Comparison of ENCODE assay signal across 8 mouse cellular contexts in the genomic region with DNA sequence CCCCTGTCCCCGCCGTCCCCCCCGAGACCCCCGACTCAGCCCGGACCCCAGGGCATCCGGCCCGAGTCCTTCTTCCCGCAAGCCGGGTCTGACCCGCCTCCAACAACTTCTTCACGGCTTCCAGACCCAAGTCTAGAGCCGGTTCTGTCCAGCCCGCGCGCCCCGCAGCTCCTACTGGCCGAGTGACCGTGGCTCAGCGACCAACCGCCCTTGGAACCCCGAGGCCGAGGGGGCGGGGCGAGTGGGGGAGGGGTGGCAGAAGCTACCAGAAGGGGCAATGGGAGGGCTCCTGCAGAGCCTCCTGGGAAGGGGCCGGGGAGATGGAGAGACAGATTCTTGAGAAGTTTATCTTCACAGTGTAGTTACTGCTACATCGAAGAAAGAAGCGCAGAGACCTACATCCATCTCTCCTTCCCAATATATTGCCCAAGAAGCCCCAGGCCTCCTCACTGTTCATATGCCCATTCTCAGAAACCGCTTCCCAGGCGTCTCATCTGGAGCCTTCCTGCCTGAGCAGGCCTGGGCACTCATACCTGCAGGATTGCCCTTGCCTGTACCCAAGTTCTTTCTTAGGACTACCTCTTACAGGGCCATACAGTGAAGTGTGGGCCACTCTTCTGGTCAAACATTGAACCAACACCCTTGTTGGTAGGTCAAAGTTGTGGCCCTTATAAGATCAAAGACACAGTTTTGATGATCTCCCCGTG. TPM values are rescaled to one million over a fixed set of nuclear protein-coding genes. Genes with fewer than 3 reads are reported as not detected.
DNase-seq lines count a peak whose midpoint lies in the region; ATAC-seq and TF ChIP-seq lines count a peak whose summit lies in the region.

No protein-coding gene starts in this region.

- H3K4me3 ChIP-seq in ES-Bruce4 (ENCODE audit: low read depth, low read length), result peak overlapping the region; percentile 61; the same call in 1 of the 2 replicates
- H3K4me3 ChIP-seq in midbrain, embryonic 12.5 days, result peak overlapping the region; percentile 57

- WGBS in midbrain, embryonic 12.5 days, result 11% methylated on average over 30 of the region's 30 CpGs

- peak; percentile 43 for DNase-seq in ZHBTc4 (ENCODE audit: low read depth, low spot score)
- DNase-seq in embryo, embryonic 9.5 days (ENCODE audit: extremely low spot score), result peak; percentile 83
- DNase-seq in heart, postnatal 10 days, result peak; percentile 17 to 47
- peak; percentile 42 to 68 for DNase-seq in kidney, postnatal 36 days
- peak; percentile 26 for DNase-seq in urinary bladder, adult 2 months (ENCODE audit: low spot score)
- DNase-seq in left cerebral cortex, adult 8-10 months (ENCODE audit: low spot score in 2 of 2), result no peak

- H3K4me1 ChIP-seq in ES-Bruce4 (ENCODE audit: control insufficient read depth, insufficient read depth, low read length), result peaks cover 2% of the 10 kb centered on the region
- H3K4me1 ChIP-seq in midbrain, embryonic 12.5 days, result peaks cover 14% of the 10 kb centered on the region

- H3K27me3 ChIP-seq in ES-Bruce4 (ENCODE audit: control insufficient read depth, insufficient read depth, low read length, poor library complexity, severe bottlenecking), result peaks cover 3% of the 10 kb centered on the region; the same call in 1 of the 2 replicates
- peaks cover 33% of the 10 kb centered on the region for H3K27me3 ChIP-seq in midbrain, embryonic 12.5 days

- intact Hi-C loops in heart, postnatal 10 days (cut with DNase I), result no loop called here

- no peaks in the 10 kb centered on the region; the same call in 1 of the 2 replicates for H3K9me3 ChIP-seq in ES-Bruce4 (replicated peaks; ENCODE audit: control insufficient read depth, insufficient read depth, low read length, poor library complexity, severe bottlenecking)
- H3K9me3 ChIP-seq in midbrain, embryonic 12.5 days, result no peaks in the 10 kb centered on the region

- peak overlapping the region; percentile 99 for H3K4me2 ChIP-seq in midbrain, embryonic 12.5 days (replicated peaks)

- TF ChIP-seq EP300 in ES-Bruce4 (IDR thresholded peaks at IDR 0.05; ENCODE audit: insufficient read depth, low read depth, low read length), result no peak

- H3K9ac ChIP-seq in ES-Bruce4 (ENCODE audit: low read depth, poor library complexity, severe bottlenecking), result peak overlapping the region; percentile 91
- peak overlapping the region; percentile 65 for H3K9ac ChIP-seq in midbrain, embryonic 12.5 days (replicated peaks)

- TF ChIP-seq CTCF in ES-Bruce4 (IDR thresholded peaks at IDR 0.05; ENCODE audit: low read depth, low read length), result no peak

- no peak for TF ChIP-seq POLR2A in ES-Bruce4 (IDR thresholded peaks at IDR 0.05; ENCODE audit: insufficient read depth, low read length)

- H3K36me3 ChIP-seq in ES-Bruce4 (ENCODE audit: control insufficient read depth, insufficient read depth, low read length, poor library complexity, severe bottlenecking), result no peaks in the 10 kb centered on the region
- no peaks in the 10 kb centered on the region for H3K36me3 ChIP-seq in midbrain, embryonic 12.5 days

- no peak overlapping the region for H3K27ac ChIP-seq in ES-Bruce4 (ENCODE audit: insufficient read depth, low read length)
- no peak overlapping the region for H3K27ac ChIP-seq in midbrain, embryonic 12.5 days (replicated peaks)

- ATAC-seq in midbrain, embryonic 12.5 days (ENCODE audit: low FRiP score, low read depth), result peak; percentile 68

RNA-seq across cellular contexts. Expression of gene 4833427G06Rik, which starts 2.1 kb away (rescaled TPM):
- polyA plus RNA-seq in ES-Bruce4 (2011; ENCODE audit: insufficient read depth, insufficient read length, low read depth, missing spikeins), result not detected in 2 replicates
- not detected for total RNA-seq in heart, postnatal 10 days (2021)
- polyA plus RNA-seq in midbrain, embryonic 12.5 days (2016; fragmentation: Nextera tagmentation; extraction: Ambion mirVana), result 0.24 TPM in 1 of 2 replicates, not detected in the other
- polyA plus RNA-seq in urinary bladder, adult 2 months (2012; rRNA removed), result not detected in 2 replicates
- total RNA-seq in left cerebral cortex, adult 8-10 months (2022), result under 1 TPM in 1 of 4 experiments, not detected in 3; 0.39 TPM

RNA-seq across cellular contexts. Expression of gene Layn, which starts 27.1 kb away (rescaled TPM):
- polyA plus RNA-seq in ES-Bruce4 (2011; ENCODE audit: insufficient read depth, insufficient read length, low read depth, missing spikeins), result 2.7 and 3.3 TPM in 2 replicates
- total RNA-seq in heart, postnatal 10 days (2021), result 10 to 100 TPM in 1 of 2 experiments, 1 to 10 TPM in 1; 9.3 to 11.7 TPM
- 1.3 and 1.4 TPM in 2 replicates for polyA plus RNA-seq in midbrain, embryonic 12.5 days (2016; fragmentation: Nextera tagmentation; extraction: Ambion mirVana)
- polyA plus RNA-seq in urinary bladder, adult 2 months (2012; rRNA removed), result 7.0 and 10.2 TPM in 2 replicates
- 1 to 10 TPM; 4.2 to 6.4 (median 5.3) TPM for total RNA-seq in left cerebral cortex, adult 8-10 months (2022)

RNA-seq across cellular contexts. Expression of gene Btg4, which starts 43.3 kb away (rescaled TPM):
- polyA plus RNA-seq in ES-Bruce4 (2011; ENCODE audit: insufficient read depth, insufficient read length, low read depth, missing spikeins), result not detected in 2 replicates
- not detected for total RNA-seq in heart, postnatal 10 days (2021)
- polyA plus RNA-seq in midbrain, embryonic 12.5 days (2016; fragmentation: Nextera tagmentation; extraction: Ambion mirVana), result not detected in 2 replicates
- 0.10 TPM in 1 of 2 replicates, not detected in the other for polyA plus RNA-seq in urinary bladder, adult 2 months (2012; rRNA removed)
- total RNA-seq in left cerebral cortex, adult 8-10 months (2022), result not detected

Comparison
In these comparisons a context has a peak if more than half of its experiments do, and no peak if none do; other contexts are left out.
1. DNase-seq: peak in ZHBTc4 (single experiment), embryo, embryonic 9.5 days (single experiment), heart, postnatal 10 days (2 of 2), kidney, postnatal 36 days (2 of 2) and urinary bladder, adult 2 months (single experiment); none in left cerebral cortex, adult 8-10 months (0 of 2).